In the genomic region with DNA sequence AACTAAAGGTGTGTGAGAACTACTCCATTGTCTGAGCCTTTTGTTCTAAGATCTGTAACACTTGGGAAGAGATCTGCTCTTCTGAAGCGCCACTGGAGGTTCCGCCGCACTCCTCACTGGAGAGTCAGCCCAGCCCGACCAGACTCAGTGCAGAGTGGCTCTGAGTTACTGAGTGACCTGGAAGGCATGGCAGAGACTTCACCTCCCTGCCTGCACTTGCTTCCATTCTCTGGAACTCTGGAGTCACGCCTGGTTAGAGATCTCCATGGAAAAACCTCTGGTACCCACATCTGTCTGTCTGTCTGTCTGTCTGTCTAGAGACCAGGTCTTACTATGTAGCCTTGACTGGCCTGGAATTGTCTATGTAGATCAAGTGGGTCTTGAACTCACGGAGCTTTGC, we compare ENCODE assay signal across 13 mouse cellular contexts. TPM values are rescaled to one million over a fixed set of nuclear protein-coding genes. Genes with fewer than 3 reads are reported as not detected.
"Had no signal": no experiment of that assay in that cellular context is flagged by ENCODE, and none has a peak within 500 bp of the region (broad histone marks: within the 10 kb centered on the region; RNA-seq: fewer than 3 reads in every experiment).

No protein-coding gene starts in this region.

- DNase-seq: lung, embryonic 14.5 days; lung, postnatal 10 days; lung, postnatal 4 days; midbrain, embryonic 14.5 days; thymus, postnatal 4 days had no signal

- H3K9me3 ChIP-seq: limb, embryonic 15.5 days; liver, embryonic 12.5 days; midbrain, embryonic 10.5 days; neural tube, embryonic 15.5 days had no signal

- H3K4me3 ChIP-seq: layer of hippocampus, adult 2 months; limb, embryonic 15.5 days; liver, embryonic 12.5 days; midbrain, embryonic 10.5 days; myocyte; neural tube, embryonic 15.5 days had no signal

- H3K27me3 ChIP-seq: limb, embryonic 15.5 days; neural tube, embryonic 15.5 days had no signal

- H3K27ac ChIP-seq: layer of hippocampus, adult 2 months; limb, embryonic 15.5 days; liver, embryonic 12.5 days; midbrain, embryonic 10.5 days; neural tube, embryonic 15.5 days; stomach, postnatal 0 days had no signal

- H3K4me2 ChIP-seq: limb, embryonic 15.5 days; liver, embryonic 12.5 days; lung, embryonic 14.5 days; neural tube, embryonic 15.5 days had no signal

- ATAC-seq: liver, embryonic 12.5 days had no signal

- H3K4me1 ChIP-seq: liver, embryonic 12.5 days; neural tube, embryonic 15.5 days had no signal

- H3K36me3 ChIP-seq: limb, embryonic 15.5 days; liver, embryonic 12.5 days; midbrain, embryonic 10.5 days; neural tube, embryonic 15.5 days had no signal

- H3K9ac ChIP-seq: limb, embryonic 15.5 days; liver, embryonic 12.5 days; lung, embryonic 14.5 days; neural tube, embryonic 15.5 days had no signal

RNA-seq across cellular contexts. Expression of gene Tmem125, which starts 8.2 kb away (rescaled TPM):
- polyA plus RNA-seq: midbrain, embryonic 14.5 days; myocyte; neural tube, embryonic 11.5 days had no signal

RNA-seq across cellular contexts. Expression of gene 2610528J11Rik, which starts 8.8 kb away (rescaled TPM):
- polyA plus RNA-seq: midbrain, embryonic 14.5 days; myocyte; neural tube, embryonic 15.5 days had no signal

RNA-seq across cellular contexts. Expression of gene Tie1, which starts 45.7 kb away (rescaled TPM):
- polyA plus RNA-seq: myocyte had no signal
